9 mouse cellular contexts compared by ENCODE assay signal in genomic region chr8:105138423-105138822, GRCm38 (mm10). TPM values are rescaled to one million over a fixed set of nuclear protein-coding genes. Genes with fewer than 3 reads are reported as not detected.
DNase-seq lines count a peak whose midpoint lies in the region; ATAC-seq and TF ChIP-seq lines count a peak whose summit lies in the region.
"Had no signal": no experiment of that assay in that cellular context is flagged by ENCODE, and none has a peak within 500 bp of the region (broad histone marks: within the 10 kb centered on the region; RNA-seq: fewer than 3 reads in every experiment).

No protein-coding gene starts in this region.

- H3K4me1 ChIP-seq in bone marrow macrophage, adult 2 months (ENCODE audit: control insufficient read depth, insufficient read depth, low read length) = no peaks in the 10 kb centered on the region
- H3K4me1 ChIP-seq in lung, postnatal 0 days (ENCODE audit: insufficient read depth, low read depth, low read length) = no peaks in the 10 kb centered on the region; the same call in 1 of the 2 replicates
- H3K4me1 ChIP-seq: hindbrain, embryonic 15.5 days; stomach, embryonic 15.5 days had no signal

- no peak for TF ChIP-seq EP300 in lung, postnatal 0 days (IDR thresholded peaks at IDR 0.05)

- H3K27me3 ChIP-seq in lung, postnatal 0 days (replicated peaks; ENCODE audit: insufficient read depth, low read length) = no peaks in the 10 kb centered on the region
- H3K27me3 ChIP-seq: stomach, embryonic 15.5 days had no signal

- no peak for TF ChIP-seq POLR2A in bone marrow macrophage, adult 2 months (IDR thresholded peaks at IDR 0.05; ENCODE audit: borderline replicate concordance, low read depth, low read length)

- WGBS in lung, postnatal 0 days = 9% methylated on average over 4 of the region's 4 CpGs

- H3K36me3 ChIP-seq in lung, postnatal 0 days (ENCODE audit: insufficient read depth, low read length) = no peaks in the 10 kb centered on the region
- H3K36me3 ChIP-seq: hindbrain, embryonic 15.5 days; stomach, embryonic 15.5 days had no signal

- ATAC-seq in frontal cortex, adult (ENCODE audit: low TSS enrichment) = 0 out of 2 replicates have a peak, but pooled peaks have one; percentile 44
- ATAC-seq in lung, postnatal 0 days = peak; percentile 56

- H3K9ac ChIP-seq in lung, postnatal 0 days (replicated peaks; ENCODE audit: low read depth) = no peak overlapping the region
- H3K9ac ChIP-seq: hindbrain, embryonic 15.5 days; stomach, embryonic 15.5 days had no signal

- no peak overlapping the region for H3K27ac ChIP-seq in bone marrow macrophage, adult 2 months (ENCODE audit: insufficient read depth, low read depth, low read length)
- H3K27ac ChIP-seq in lung, postnatal 0 days (ENCODE audit: low read length) = no peak overlapping the region
- H3K27ac ChIP-seq: hindbrain, embryonic 15.5 days; stomach, embryonic 15.5 days had no signal

- DNase-seq in A20 (ENCODE audit: low read depth, low spot score) = peak; percentile 58
- peak; percentile 63 to 72 for DNase-seq in CD8-positive naive resting alpha-beta T cell, adult 2 months (ENCODE audit: low read depth in 2 of 2, low spot score in 2 of 2)
- peak; percentile 81 for DNase-seq in kidney, postnatal 14 days
- peak; percentile 80 for DNase-seq in lung, postnatal 0 days (ENCODE audit: low spot score)
- peak; percentile 17 for DNase-seq in spleen, adult 12 weeks (ENCODE audit: low spot score)

- no peak overlapping the region for H3K4me2 ChIP-seq in lung, postnatal 0 days (replicated peaks; ENCODE audit: low read depth, low read length)
- H3K4me2 ChIP-seq: hindbrain, embryonic 15.5 days; stomach, embryonic 15.5 days had no signal

- H3K9me3 ChIP-seq in lung, postnatal 0 days (ENCODE audit: low read length) = no peaks in the 10 kb centered on the region
- H3K9me3 ChIP-seq: hindbrain, embryonic 15.5 days; stomach, embryonic 15.5 days had no signal

- H3K4me3 ChIP-seq in bone marrow macrophage, adult 2 months (ENCODE audit: insufficient read depth, low read length) = no peak overlapping the region
- no peak overlapping the region for H3K4me3 ChIP-seq in lung, postnatal 0 days (ENCODE audit: low read depth, low read length)
- H3K4me3 ChIP-seq: hindbrain, embryonic 15.5 days; stomach, embryonic 15.5 days had no signal

- peak; percentile 76 for TF ChIP-seq CTCF in bone marrow macrophage, adult 2 months (IDR thresholded peaks at IDR 0.05; ENCODE audit: low read depth, low read length)
- peak; percentile 91 for TF ChIP-seq CTCF in lung, postnatal 0 days (IDR thresholded peaks at IDR 0.05)

RNA-seq across cellular contexts. Expression of gene Ces4a, which starts 6.8 kb away (rescaled TPM):
- polyA plus RNA-seq in bone marrow macrophage, adult 2 months (2012; ENCODE audit: insufficient read depth, insufficient read length, missing spikeins) = not detected in 2 replicates
- not detected in 2 replicates for polyA plus RNA-seq in lung, postnatal 0 days (2015; fragmentation: Nextera tagmentation; extraction: Ambion mirVana)
- polyA plus RNA-seq: stomach, embryonic 15.5 days had no signal

RNA-seq across cellular contexts. Expression of gene Cbfb, which starts 32.1 kb away (rescaled TPM):
- polyA plus RNA-seq in bone marrow macrophage, adult 2 months (2012; ENCODE audit: insufficient read depth, insufficient read length, missing spikeins) = 124 and 130 TPM in 2 replicates
- polyA plus RNA-seq in lung, postnatal 0 days (2015; fragmentation: Nextera tagmentation; extraction: Ambion mirVana) = 29.0 and 31.5 TPM in 2 replicates

RNA-seq across cellular contexts. Expression of gene Ces3b, which starts 54.9 kb away (rescaled TPM):
- polyA plus RNA-seq in bone marrow macrophage, adult 2 months (2012; ENCODE audit: insufficient read depth, insufficient read length, missing spikeins) = not detected in 2 replicates
- polyA plus RNA-seq in lung, postnatal 0 days (2015; fragmentation: Nextera tagmentation; extraction: Ambion mirVana) = not detected in 2 replicates
- polyA plus RNA-seq: hindbrain, embryonic 15.5 days; stomach, embryonic 15.5 days had no signal

Comparison
In these comparisons a context has a peak if more than half of its experiments do, and no peak if none do; other contexts are left out.
1. DNase-seq: peak in every context shown above with its lines; median percentile 81 in kidney, postnatal 14 days; 80 in lung, postnatal 0 days; 68 in CD8-positive naive resting alpha-beta T cell, adult 2 months; 58 in A20; 17 in spleen, adult 12 weeks.